Mouse (Mus musculus): ENCODE measurements around the gene Msh4.

DNA sequence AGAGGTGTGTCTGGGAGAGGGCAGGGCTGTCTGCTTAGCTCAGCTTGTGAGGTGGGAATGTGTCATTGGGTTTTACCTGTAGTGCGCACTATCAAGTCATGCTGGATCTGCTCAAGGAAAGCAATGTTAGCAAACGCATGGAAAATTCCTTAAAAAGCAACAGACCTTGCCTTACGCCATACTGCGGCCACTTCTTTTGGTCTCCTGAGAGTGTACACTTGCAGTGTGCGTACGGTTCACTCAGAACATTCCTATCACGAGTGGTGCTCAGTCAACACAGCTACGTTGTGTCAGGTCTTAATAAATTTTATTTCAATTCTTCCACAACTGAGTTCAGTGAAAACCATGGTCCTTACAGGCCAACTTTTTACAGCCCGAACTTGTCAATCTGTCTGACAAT lies 61.2 kb downstream of the Msh4 start:
- TF ChIP-seq CTCF (IDR thresholded peaks at IDR 0.05; ENCODE audit: low read depth), result no peak
- TF ChIP-seq EP300 (IDR thresholded peaks at IDR 0.05; ENCODE audit: low read depth), result no peak
